Mouse (Mus musculus): ENCODE measurements around the gene Adamts18. TPM values are rescaled to one million over a fixed set of nuclear protein-coding genes. Genes with fewer than 3 reads are reported as not detected.

The Adamts18 gene
- polyA plus RNA-seq, 1 experiment from 2014 or later: 2.1 TPM

DNA sequence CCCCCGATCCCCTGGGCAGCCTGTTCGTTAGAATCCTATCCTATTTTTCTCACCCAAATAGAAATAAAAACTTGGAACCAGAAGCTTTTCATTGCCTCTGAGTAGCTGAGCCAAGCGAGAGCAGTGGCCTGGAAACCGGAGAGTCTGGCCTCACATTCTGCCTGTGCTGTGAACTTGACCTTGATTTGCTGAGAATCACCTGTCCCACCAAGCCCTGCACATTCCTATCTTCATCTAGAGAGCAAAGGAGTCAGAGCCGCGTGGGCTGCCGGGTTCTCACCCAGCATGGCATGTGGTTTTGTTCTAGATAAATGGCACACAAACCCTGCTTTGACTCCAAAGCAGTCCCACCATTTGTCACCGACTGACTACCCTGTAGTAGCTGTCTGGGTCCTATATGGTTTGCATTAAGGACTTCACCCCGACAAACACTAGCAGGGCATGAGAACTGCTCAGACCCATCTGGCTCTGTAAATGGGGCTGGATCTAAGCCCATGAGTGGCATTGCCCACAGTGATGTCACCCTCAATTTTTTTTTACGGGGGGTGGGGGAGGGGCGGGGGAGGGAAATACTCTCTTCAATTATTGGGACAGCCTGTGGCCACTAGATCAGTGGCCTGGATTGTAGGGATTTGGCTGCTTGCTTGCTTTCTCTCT, 175.8 kb downstream of the Adamts18 start:
- no peak overlapping the region for H3K4me2 ChIP-seq (replicated peaks)
- WGBS: 76% methylated on average over 11 of the region's 11 CpGs
- H3K27ac ChIP-seq: no peak overlapping the region
- no peaks in the 10 kb centered on the region for H3K4me1 ChIP-seq
- H3K9me3 ChIP-seq (replicated peaks): no peaks in the 10 kb centered on the region
- no peak overlapping the region for H3K9ac ChIP-seq
- H3K4me3 ChIP-seq: no peak overlapping the region
- H3K27me3 ChIP-seq: no peaks in the 10 kb centered on the region
- no peaks in the 10 kb centered on the region for H3K36me3 ChIP-seq
- ATAC-seq (ENCODE audit: low FRiP score): no peak

- H3K9me3 ChIP-seq (replicated peaks): no peaks in the 10 kb centered on the region
- 86% methylated on average over 10 of the region's 10 CpGs for WGBS
- H3K4me3 ChIP-seq: no peak overlapping the region
- H3K4me1 ChIP-seq: peaks cover 5% of the 10 kb centered on the region; the same call in 1 of the 2 replicates
- no peaks in the 10 kb centered on the region for H3K36me3 ChIP-seq
- H3K4me2 ChIP-seq (replicated peaks): no peak overlapping the region
- no peak overlapping the region for H3K9ac ChIP-seq
- H3K27ac ChIP-seq: no peak overlapping the region
- no peaks in the 10 kb centered on the region for H3K27me3 ChIP-seq
- ATAC-seq (ENCODE audit: low FRiP score): no peak
Observed at GRCm38 (mm10) chr8:113669924-113670323, 178.6 kb downstream of the Adamts18 start.

DNA sequence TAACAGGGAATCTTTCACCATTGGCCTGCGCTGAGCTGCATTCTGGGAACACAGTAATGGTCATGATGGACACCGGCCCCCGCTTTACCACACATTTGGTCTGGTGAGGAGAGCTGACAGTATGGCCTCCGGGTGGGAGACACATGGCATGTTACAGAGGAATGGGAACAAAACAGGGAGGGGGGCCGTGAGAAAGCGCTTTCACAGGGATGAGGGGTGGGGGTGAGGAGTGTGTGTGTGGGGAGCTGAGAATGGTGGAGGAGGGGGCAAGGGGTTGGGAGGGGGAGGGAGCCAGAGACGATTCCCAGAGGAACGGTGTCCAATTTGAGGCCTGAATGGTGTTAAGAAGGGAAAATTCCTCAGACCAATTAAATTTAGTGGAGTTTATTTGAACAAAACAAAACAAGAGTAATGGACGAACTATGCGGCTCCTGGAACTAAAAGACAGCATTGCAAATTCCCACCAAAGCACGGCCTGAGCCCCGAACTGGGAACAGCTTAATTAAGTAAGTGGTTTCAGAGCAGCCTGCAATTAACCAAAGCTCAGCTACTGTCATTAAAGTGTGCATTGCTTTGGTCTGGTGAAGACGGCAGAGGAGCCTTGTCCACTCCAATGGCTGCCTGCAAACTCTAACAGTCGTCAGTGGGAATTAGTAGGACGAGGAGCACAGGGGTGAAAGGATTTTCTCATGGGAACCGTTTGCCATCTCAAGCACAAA, 181.7 kb downstream of the Adamts18 start:
- Histone ChIP-seq H3K4me2 (replicated peaks) (no peak overlapping the region), H3K36me3 (no peaks in the 10 kb centered on the region), H3K9ac (no peak overlapping the region), H3K27me3 (no peaks in the 10 kb centered on the region), H3K27ac (no peak overlapping the region), H3K9me3 (replicated peaks) (no peaks in the 10 kb centered on the region), H3K4me1 (peaks cover 5% of the 10 kb centered on the region; the same call in 1 of the 2 replicates), H3K4me3 (no peak overlapping the region)
- ATAC-seq (ENCODE audit: low FRiP score): no peak
- WGBS: 73% methylated on average over 16 of the region's 16 CpGs

DNA sequence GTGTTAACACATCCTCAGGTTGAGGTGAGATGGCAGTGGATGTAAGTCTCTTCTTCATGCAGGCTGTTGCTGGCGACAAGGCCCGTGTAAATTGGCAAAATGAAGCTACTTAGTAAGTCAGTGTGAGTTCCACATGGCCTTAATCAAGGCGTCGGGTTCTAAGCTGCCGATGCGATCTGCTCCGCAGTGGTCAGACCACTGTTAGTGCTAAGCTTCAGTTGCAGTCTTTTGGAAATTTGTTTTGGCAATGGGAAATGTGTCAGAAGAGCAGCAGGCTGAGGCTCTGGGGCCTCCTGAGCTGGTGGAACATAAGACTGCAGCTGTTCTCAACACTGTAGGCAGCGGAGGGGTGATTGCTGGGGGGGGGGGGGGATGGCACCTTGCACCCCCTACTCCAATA, 182.6 kb downstream of the Adamts18 start:
- Histone ChIP-seq H3K27me3 (no peaks in the 10 kb centered on the region), H3K4me3 (no peak overlapping the region), H3K27ac (no peak overlapping the region), H3K36me3 (no peaks in the 10 kb centered on the region), H3K4me1 (peaks cover 5% of the 10 kb centered on the region; the same call in 1 of the 2 replicates), H3K9me3 (replicated peaks) (no peaks in the 10 kb centered on the region), H3K9ac (no peak overlapping the region), H3K4me2 (replicated peaks) (no peak overlapping the region)
- ATAC-seq (ENCODE audit: low FRiP score): no peak
- 70% methylated on average over 8 of the region's 8 CpGs for WGBS

- Histone ChIP-seq H3K9ac (no peak overlapping the region), H3K27ac (no peak overlapping the region), H3K4me1 (peaks cover 5% of the 10 kb centered on the region; the same call in 1 of the 2 replicates), H3K27me3 (no peaks in the 10 kb centered on the region), H3K36me3 (no peaks in the 10 kb centered on the region), H3K9me3 (replicated peaks) (no peaks in the 10 kb centered on the region), H3K4me2 (replicated peaks) (no peak overlapping the region), H3K4me3 (no peak overlapping the region)
- 52% methylated on average over 4 of the region's 4 CpGs for WGBS
- peak; percentile 51; the same call in 1 of the 2 replicates for ATAC-seq (ENCODE audit: low FRiP score)
Observed at GRCm38 (mm10) chr8:113665036-113665435, 183.5 kb downstream of the Adamts18 start.

- no peak overlapping the region for H3K27ac ChIP-seq
- peak; percentile 90 for ATAC-seq (ENCODE audit: low FRiP score)
- H3K9me3 ChIP-seq (replicated peaks): no peaks in the 10 kb centered on the region
- no peak overlapping the region for H3K4me2 ChIP-seq (replicated peaks)
- no peak overlapping the region for H3K9ac ChIP-seq
- H3K27me3 ChIP-seq: no peaks in the 10 kb centered on the region
- WGBS: 6% methylated on average over 2 of the region's 2 CpGs
- H3K36me3 ChIP-seq: no peaks in the 10 kb centered on the region
- H3K4me3 ChIP-seq: no peak overlapping the region
- peaks cover 5% of the 10 kb centered on the region; the same call in 1 of the 2 replicates for H3K4me1 ChIP-seq
Observed at GRCm38 (mm10) chr8:113664544-113664943, 184.0 kb downstream of the Adamts18 start.

DNA sequence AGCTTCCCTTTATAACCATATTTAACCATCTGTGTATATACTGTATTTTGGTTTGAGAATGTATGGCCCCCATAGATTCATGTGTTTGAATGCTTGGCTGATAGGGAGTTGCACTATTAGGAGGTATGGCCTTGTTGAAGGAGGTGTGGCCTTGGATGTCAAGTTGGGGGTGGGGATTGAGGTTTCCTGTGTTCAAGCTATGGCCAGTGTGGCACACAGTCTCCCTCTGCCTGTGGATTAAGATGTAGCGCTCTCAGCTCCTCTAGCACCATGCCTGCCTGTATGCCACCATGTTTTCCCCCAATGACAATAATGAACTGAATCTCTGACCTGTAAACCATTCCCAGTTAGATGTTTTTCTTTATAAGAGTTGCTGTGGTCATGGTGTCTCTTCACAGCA, 188.4 kb downstream of the Adamts18 start:
- ATAC-seq (ENCODE audit: low FRiP score): no peak

DNA sequence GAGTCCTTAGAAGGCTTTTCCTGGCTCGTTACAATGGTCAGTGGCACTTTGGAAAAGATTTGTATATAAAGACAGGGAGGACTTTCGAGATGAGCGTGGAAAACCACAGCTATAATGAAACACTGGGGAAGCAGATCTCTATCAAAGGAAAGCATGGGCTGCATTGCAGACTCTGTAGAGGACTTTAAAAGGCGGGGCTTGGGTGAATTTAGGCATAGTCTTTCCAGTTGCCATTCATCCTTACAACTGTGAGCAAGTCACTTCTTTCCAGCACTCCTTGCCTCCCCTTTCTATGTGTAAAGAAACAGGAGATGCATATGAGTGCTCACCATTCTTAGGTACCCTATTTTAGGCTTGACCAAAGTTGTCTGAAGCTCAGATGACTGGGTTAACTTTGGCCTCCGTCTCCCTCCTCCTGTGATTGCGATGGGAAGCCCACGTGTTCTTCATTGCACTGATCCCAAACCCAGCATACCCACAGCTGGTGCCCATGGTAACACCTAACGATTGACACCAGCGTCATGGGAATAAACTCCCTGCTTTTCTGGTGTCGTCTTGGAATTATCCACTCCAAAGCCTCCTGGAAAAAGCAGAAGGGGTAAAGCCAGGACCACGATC, 191.7 kb downstream of the Adamts18 start:
- H3K27me3 ChIP-seq: no peaks in the 10 kb centered on the region
- no peak for ATAC-seq (ENCODE audit: low FRiP score)

More for the DNA sequence above, 188.4 kb downstream of the Adamts18 start:
- H3K4me1 ChIP-seq: 0 out of 2 replicates have a peak, but pooled peaks cover 2% of the 10 kb centered on the region
- H3K9ac ChIP-seq: no peak overlapping the region
- no peak overlapping the region for H3K4me3 ChIP-seq
- H3K27ac ChIP-seq: no peak overlapping the region
- H3K36me3 ChIP-seq: no peaks in the 10 kb centered on the region
- no peaks in the 10 kb centered on the region for H3K27me3 ChIP-seq
- H3K9me3 ChIP-seq (replicated peaks): no peaks in the 10 kb centered on the region
- H3K4me2 ChIP-seq (replicated peaks): no peak overlapping the region
- WGBS: 84% methylated on average over 1 of the region's 1 CpGs

DNA sequence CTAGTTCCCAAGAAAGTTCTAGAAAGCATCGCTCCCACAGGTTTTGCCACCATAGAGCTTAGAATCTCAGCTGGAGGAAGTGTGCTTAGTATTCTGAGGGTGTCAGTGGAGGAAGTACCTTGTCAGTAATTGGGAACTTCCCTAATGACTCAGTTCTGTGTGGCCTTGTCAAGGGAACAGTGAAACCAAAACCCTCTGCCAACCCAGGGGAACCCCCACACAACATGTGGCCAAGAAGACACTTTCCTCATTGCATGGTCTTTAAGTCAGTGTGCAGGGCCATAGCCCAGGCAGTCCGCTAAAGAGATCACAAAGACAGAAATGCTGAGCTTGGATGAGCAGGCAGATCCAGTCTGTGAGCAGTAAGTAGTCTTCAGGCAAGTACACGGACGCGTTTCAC, 192.4 kb downstream of the Adamts18 start:
- Histone ChIP-seq H3K4me2 (replicated peaks) (no peak overlapping the region), H3K9me3 (replicated peaks) (no peaks in the 10 kb centered on the region), H3K4me1 (no peaks in the 10 kb centered on the region), H3K27ac (no peak overlapping the region), H3K4me3 (no peak overlapping the region), H3K36me3 (no peaks in the 10 kb centered on the region), H3K9ac (no peak overlapping the region), H3K27me3 (no peaks in the 10 kb centered on the region)
- no peak for ATAC-seq (ENCODE audit: low FRiP score)
- WGBS: 88% methylated on average over 5 of the region's 5 CpGs

More for the DNA sequence above, 191.7 kb downstream of the Adamts18 start:
- WGBS: 84% methylated on average over 11 of the region's 11 CpGs
- H3K9ac ChIP-seq: no peak overlapping the region
- H3K4me3 ChIP-seq: no peak overlapping the region
- H3K27ac ChIP-seq: no peak overlapping the region
- H3K36me3 ChIP-seq: no peaks in the 10 kb centered on the region
- H3K4me1 ChIP-seq: no peaks in the 10 kb centered on the region
- no peaks in the 10 kb centered on the region for H3K9me3 ChIP-seq (replicated peaks)
- no peak overlapping the region for H3K4me2 ChIP-seq (replicated peaks)

DNA sequence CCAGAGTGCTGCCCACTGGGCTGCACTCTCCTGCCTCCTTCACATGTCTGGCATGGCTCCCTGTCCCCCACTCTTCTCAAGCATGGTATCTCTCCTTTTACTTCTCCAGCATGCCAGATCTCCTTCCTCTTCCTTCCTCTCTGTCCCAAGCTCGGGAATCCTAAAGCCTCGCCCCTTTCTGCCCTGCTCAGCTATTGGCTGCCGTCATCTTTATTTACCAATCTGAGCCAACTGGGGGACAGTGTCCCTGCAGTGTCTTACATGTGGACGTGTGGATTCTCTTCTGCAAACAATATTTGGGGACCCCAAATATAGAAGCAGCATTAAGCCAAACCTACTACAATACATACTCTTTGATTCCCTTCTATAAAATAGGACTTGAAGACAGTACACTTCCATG, 195.4 kb downstream of the Adamts18 start:
- H3K4me1 ChIP-seq: no peaks in the 10 kb centered on the region
- no peak for ATAC-seq (ENCODE audit: low FRiP score)
- H3K27ac ChIP-seq: no peak overlapping the region
- no peak overlapping the region for H3K4me3 ChIP-seq
- H3K27me3 ChIP-seq: no peaks in the 10 kb centered on the region
- H3K4me2 ChIP-seq (replicated peaks): no peak overlapping the region
- no peaks in the 10 kb centered on the region for H3K9me3 ChIP-seq (replicated peaks)
- no peak overlapping the region for H3K9ac ChIP-seq
- 65% methylated on average over 4 of the region's 4 CpGs for whole genome bisulfite sequencing
- no peaks in the 10 kb centered on the region for H3K36me3 ChIP-seq

DNA sequence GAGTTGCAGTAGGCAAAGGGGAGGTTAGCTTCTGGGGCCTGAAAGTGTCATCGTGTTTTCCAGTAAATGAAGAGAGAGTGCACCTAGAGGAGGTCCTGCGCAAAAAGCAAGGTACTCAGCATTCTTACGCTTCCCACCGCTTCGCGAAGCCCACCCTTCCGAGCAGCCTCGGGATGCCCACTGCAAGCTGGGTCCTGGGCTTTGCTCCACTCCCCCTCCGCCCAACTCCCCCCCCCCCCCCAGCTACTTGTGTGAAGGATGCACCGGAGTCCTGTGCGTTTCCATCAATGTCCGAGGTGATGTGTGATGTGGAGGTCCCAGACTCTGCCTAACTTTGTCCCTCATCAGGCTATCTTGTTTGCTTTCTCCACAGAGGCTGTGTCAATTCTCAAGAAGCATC, 196.1 kb downstream of the Adamts18 start:
- no peaks in the 10 kb centered on the region for H3K27me3 ChIP-seq
- H3K4me1 ChIP-seq: no peaks in the 10 kb centered on the region
- H3K9me3 ChIP-seq (replicated peaks): no peaks in the 10 kb centered on the region
- no peak for ATAC-seq (ENCODE audit: low FRiP score)
- H3K4me3 ChIP-seq: no peak overlapping the region
- no peak overlapping the region for H3K4me2 ChIP-seq (replicated peaks)
- H3K27ac ChIP-seq: no peak overlapping the region
- no peak overlapping the region for H3K9ac ChIP-seq
- H3K36me3 ChIP-seq: no peaks in the 10 kb centered on the region
- 87% methylated on average over 12 of the region's 12 CpGs for WGBS
